Mouse (Mus musculus): ENCODE results near the gene Itga3.

GRCm38 (mm10) chr11:95073835-95074234 is 2.8 kb downstream of the Itga3 start:
- no peak for TF ChIP-seq NANOG (IDR thresholded peaks at IDR 0.05; ENCODE audit: borderline replicate concordance, low read length)
- TF ChIP-seq CTCF (conservative IDR thresholded peaks at IDR 0.05; ENCODE audit: low read length) = no peak

Data from E14TG2a.4 (cell line).